Mouse (Mus musculus) kidney, adult 8-10 months (tissue): ENCODE measurements around the gene C1qbp.

Source experiments
- DNase-seq, 2 experiments: peaks; one replicate each; pipeline ENCODE4 v3.0.0; 2022

The C1qbp gene

DNA sequence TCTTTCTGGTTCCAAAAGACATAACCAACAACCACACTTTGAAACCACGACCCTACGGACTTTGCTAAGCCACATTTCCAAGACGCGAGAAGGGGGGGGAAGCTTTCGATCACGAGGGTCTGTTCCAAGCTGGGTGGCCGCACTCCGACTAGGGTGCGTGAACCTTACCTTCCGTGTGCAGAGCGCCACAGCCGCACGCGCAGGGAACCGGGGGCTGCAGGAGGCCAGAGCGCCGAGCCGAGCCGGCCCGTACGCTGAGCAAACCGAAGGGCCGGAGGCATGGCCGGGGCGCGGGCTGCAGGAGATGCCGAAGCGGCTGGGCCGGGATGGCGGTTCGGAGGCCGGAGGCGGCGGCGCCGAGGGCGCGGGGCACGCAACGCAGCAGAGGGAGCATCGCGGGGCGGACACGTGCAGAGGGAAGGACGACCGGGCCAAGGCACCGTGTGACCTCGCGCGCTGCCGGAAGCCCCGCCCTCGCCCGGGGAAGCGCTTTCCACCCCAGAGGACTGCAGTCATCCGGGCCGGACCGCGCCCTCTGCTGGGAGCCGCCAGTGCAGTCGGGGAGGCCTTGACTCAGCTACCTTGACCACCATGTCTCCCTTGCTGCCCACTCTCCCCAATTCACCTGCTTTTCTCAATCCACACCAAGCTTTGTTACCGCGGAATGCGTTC lies at the start of gene C1qbp:
TSS of gene C1qbp (minus strand) at position 470 of the 672 bp plus-strand sequence.
- DNase-seq, result peak; percentile 91 to 94

- DNase-seq, result no peak
Observed at GRCm38 (mm10) chr11:71032070-71032469, 49.2 kb upstream of the C1qbp start.

GRCm38 (mm10) chr11:71029403-71030118 lies 46.7 kb upstream of the C1qbp start:
- no peak for DNase-seq

DNA sequence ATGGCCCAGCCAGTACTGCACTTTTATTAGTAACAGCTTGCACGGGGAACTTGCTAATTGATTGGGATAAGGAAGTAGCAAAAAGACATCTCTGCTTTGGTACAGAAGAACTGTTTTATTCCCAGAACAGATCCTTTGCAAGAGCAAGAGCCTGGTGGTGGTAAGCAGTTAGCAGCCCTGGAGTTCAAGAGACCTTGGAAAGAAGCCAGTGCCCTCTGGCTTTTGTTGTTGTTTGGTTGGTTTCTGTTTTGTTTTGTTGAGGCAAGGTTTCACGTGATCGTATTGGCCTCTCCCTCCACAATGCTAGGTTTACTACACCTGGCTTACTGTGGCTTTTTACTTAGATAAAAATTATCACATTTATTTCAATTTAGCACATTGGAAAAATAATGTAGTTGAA lies 45.5 kb upstream of the C1qbp start:
- no peak for DNase-seq

GRCm38 (mm10) chr11:71019201-71020068 lies 36.6 kb upstream of the C1qbp start, which contains the start of the genes Mis12 and Derl2:
Gene Mis12, plus strand, starts transcription at chr11:71019611.
Gene Derl2, minus strand, starts transcription at chr11:71019841.
- peak; percentile 99 to 100 for DNase-seq

DNA sequence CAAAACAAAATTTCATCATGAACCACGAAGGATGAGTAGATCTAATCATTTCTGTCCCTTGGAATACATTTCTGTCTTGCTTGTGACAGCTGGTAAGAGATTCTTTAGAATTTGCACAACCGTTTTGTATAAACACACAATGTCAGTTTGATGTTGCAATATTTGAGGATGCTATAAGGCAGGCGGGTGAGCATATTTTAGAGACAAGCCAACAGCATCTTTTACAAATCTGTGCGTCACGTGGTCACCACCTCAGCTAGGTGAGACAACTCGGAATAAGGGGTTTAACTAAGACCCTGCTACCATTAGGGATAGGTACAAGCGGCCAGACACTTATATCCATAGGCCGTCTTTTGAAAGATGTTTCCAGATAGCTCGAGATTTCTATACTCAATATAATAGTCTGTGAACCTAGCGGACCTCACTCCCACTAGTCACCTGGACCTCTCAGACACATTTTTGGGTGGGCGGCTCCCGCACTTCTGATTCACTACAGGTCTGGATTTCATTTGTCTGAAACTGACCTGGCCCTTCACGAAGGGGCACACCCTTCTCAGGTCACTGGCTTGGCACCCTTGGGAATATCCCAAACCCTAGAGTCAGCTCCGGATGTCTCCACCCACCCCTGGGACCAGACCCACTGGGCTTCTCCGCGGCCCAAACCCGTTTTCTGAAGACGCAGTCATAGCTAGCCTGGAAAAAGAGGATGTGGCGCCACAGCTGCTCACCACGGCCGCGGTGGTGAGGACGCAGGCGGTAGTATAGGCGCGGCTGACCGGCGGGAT lies 35.8 kb upstream of the C1qbp start:
- no peak for DNase-seq

DNA sequence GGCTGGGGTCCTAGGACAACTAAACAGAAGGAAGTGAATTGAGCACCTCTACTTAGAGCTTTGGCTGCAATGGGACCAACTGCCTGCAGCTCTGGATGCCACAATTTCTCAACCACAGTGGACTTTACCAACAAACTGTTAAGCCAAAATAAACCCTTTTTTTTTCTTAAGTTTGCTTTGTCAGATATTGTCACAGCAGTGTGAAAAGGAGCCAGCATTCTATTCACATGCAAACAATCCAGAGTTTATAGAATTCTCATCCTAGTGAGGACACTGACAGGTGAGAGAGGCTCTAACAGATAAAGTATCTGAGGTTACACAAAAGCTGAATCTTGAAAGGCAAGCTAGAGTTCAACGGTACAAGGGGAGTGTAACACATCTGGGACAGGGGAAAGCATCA lies 34.2 kb upstream of the C1qbp start:
- no peak for DNase-seq

DNA sequence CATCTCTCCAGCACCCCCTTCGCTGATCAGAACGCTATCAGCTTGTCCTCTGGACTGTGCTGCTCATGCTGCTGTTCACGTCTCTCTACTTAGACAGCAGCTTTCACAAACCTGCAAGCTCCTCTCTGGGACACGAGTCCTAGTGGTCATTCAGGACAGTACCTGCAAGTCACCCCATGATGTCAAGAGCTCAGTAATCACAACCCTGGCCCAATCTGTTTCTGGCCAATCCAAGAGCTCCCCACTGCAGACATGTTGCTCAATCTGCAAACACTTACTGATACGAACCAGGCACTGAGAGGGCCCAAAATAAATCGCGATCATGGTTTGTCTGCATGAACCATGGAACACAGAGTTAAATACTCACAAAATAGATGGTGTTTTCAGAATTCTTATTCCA lies 29.9 kb upstream of the C1qbp start:
- DNase-seq, result no peak

GRCm38 (mm10) chr11:71008321-71008720 lies 25.5 kb upstream of the C1qbp start:
- DNase-seq, result no peak

DNA sequence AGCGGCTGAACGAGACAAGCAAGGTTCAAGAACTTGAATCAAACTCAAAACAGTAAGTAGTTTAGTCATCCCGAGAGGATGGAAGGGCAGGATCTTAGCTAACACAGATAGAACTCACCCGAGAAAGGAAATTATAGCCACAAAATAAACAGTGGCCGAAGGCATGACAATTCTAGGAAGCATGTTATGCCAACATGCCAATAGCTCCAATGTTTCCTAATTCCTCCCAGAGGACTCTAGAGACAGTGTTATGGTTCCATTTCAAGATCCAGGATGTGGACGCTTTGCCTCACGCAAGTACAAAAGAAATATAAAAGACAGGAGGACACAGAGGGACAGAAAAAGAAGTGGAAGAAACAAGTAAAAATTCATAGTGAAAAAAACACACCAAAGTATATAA lies 25.0 kb upstream of the C1qbp start:
- no peak for DNase-seq

DNA sequence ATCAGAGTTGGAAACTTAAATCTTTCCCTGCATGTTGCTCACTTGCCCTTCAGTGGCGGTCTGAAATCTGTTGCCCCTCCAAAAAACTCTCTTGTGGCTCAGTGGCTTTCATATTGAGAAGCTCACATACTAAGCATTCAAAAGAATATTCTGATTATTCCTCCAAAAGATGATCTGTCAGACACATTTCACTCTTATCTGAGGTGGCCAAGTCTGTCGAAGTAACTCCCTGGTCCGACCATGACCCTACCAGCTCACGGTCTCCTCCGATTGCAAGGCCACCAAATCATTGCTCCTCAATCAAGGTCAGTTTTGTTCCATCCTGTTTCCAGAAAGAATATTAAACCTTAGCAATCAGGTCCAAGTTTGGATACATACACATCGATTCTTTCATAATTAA lies 24.2 kb upstream of the C1qbp start:
- DNase-seq, result no peak

DNA sequence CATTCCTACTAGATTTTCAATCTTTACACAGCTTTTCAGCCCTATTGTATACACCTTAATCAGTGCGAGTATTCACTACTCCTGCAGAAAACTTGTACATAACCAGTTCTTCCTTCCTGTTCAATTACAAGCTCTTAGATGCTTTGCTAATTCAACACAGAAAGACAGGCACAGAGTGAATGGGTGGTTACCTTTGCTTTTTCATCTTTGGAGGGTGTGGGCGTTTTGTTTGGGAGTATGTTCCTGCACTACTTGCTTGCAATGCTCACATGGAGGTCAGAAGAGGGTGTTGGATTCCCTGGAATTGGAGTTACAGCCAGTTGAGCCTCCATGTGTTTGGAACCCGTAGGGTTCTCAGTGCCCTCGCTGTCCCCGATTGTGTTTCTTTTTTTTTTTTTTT lies 22.2 kb upstream of the C1qbp start:
- DNase-seq, result no peak

DNA sequence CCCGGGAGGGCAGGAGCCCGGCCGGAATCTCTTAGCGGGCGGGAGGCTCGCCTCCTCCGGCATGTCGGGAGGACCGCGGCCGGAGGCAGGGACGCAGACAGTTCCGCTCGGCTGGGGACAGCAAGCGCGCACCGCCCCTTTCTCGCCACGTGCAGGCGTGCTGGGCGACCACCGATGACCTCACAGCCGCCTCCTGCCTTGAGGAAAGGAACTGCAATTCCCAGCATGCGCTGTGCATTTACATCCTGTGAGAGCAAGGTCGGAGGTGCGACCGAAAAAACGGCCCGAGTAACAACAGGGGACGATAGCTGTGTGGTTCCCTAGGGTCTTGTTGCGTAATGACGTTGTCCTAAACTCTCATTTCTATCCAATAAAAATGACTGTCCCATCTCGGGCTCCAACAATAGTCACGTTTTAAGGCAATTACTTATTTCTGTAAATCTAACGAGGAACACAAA lies 21.5 kb upstream of the C1qbp start, which contains the start of gene Dhx33:
TSS of gene Dhx33 (minus strand) at position 122 of the 458 bp plus-strand sequence.
- DNase-seq, result peak; percentile 96 to 97

- DNase-seq, result peak in 1 of 2 experiments; percentile 60
Observed at GRCm38 (mm10) chr11:71003611-71004315, 20.9 kb upstream of the C1qbp start.

GRCm38 (mm10) chr11:71001167-71001566 lies 18.3 kb upstream of the C1qbp start:
- no peak for DNase-seq

GRCm38 (mm10) chr11:70982030-70982429 lies 796 bp downstream of the C1qbp start:
- no peak for DNase-seq

DNA sequence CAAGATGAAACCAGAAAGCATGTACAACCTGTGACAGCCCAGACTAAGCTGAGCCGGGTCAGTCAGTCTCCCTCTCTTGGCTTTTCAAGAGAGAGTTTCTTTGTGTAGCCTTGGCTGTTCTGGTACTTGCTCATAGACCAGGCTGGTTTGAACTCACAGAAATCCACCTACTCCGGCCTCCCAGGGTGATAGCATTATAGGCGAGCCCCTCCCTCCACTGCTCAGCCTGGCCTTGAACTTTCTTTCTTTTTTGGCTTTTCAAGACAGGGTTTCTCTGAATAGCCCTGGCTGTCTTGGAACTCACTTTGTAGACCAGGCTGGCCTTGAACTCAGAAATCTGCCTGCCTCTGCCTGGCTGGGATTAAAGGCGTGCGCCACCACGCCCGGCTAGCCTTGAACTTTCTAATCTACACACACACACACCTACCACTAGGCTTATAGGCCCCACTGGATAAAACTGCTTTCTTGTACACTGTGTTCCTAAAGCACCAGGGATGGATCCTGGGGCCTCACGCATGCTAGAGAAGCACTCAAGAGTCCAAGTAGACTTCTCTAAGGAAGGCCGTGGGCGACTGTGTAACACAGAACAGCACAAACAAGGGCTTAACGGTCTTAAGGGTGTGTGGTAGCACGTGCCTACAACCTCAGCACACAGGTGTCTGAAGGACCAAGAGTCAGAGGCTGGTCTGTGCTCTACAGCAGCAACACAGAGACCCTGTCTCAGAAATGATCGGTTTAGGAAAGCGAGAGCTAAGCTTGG lies 1.9 kb downstream of the C1qbp start:
- no peak for DNase-seq

DNA sequence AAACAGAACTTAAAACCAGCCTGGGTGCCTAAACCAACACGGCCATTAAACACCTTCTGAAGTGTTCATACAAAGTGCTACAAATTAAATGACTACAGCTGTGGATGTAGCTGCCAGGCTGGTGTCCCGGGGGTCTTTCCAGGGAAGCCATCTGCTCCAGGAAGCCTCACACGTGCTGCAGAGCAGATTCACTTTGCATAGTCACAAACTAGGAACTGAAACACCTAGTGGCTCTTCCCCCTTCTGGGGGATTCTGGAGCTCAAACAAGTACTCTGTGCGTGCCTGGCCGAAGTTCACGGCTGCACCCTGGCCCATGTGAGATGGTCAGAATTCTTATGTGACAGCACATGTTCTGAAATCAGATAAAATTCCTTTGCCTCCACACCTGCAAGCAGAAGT lies 2.6 kb downstream of the C1qbp start:
- no peak for DNase-seq

DNA sequence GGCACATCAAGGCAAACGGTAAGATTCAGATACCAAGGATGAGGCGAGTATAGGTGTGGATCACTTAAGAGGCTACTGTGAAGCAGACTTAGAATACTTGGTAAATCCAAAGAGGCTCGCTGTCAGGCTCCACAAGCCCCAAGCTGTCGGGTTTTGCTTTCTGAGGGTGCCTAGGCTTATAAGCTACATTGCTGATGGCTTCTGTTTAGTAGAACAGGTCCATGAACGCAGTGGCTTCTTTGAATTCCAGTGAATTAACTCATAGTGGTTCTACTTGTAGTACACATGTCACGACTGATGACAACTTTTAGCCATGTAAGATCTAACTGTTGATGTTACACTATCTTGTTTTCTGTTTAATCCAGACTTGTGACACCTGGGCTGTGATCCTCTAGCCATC lies 5.5 kb downstream of the C1qbp start:
- no peak for DNase-seq

DNA sequence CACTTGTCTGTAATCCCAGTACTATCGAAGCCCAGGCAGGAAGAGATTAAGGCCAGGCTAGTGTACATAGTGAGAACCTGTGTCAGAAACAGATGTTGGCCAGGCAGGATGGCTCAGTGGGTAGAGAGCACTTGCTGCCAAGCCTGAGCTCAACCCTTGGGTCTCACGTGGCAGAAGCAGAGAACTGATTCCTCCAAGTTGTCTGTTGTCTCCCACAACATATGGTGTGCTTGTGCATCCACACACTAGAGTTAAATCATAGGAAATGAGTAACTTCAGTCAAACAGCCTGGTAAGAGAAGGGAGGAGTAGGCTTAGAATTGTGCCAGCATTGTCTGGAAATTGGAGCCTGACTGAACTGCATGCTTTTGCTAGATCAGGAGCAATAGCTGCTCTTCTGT lies 7.6 kb downstream of the C1qbp start:
- no peak for DNase-seq

DNA sequence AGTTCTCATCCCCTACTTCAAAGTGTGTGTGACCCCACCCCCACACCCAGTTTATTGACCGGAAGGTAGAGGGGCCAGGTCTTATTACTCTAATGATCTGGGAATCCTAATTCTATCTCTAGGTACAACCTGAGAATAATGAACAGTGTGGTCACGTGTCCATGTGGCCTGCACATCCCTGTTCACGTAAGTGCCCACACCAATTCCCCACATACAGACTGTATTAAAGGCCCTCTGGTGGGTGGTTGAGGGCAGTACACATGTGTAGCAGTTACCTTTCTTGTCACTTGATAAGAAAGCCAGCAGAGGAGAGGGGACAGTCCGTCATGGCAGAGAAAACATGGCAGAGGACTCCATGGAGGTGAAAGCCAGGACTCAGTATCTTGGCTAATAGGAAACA lies 8.9 kb downstream of the C1qbp start:
- DNase-seq, result no peak
